Mouse (Mus musculus): ENCODE data around the gene Vmn2r83. TPM values are rescaled to one million over a fixed set of nuclear protein-coding genes. Genes with fewer than 3 reads are reported as not detected.

Vmn2r83 gene
- polyA plus RNA-seq, 1 experiment from 2014 or later, result not detected

DNA sequence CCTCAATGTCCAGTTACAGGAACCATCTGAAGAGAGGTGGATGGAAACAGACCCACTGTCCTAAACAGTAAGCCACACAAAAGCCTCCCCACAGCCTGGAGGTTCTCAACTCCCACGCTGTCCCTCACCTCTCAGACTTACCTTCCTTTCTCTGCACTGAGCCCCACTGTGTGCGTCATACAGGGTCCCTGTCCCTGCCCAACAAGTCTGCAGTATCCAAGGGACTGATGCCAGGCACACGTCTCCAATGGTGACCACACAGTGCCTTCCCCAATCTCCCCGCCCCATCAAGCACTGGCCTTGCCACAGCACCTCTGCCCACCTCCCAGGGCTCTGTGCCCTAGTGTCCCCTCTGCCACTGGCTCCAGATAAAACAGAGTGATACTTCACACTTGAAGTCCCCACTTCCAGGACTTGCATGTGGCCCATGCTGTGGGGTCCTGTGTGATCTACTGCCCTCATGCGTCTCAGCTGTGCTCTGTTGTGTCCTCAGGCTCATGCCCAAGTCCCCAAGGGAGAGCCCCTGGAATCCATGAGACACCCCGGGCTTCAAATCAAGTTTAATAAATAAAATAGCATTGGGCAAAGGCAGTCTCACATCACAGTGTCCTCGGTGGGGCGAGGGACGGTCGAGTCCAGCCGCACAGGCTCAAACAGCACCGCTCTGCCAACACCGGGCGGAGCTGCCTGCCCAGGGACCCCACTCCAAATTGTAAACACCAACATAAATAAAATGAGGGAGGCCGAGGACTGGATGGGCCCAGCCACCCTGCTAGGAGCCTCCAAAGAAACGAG lies 71.4 kb downstream of the Vmn2r83 start:
- Histone ChIP-seq H3K4me1 (no peaks in the 10 kb centered on the region), H3K27ac (no peak overlapping the region), H3K4me3 (no peak overlapping the region), H3K27me3 (no peaks in the 10 kb centered on the region), H3K9ac (no peak overlapping the region), H3K4me2 (no peak overlapping the region), H3K36me3 (peaks cover 59% of the 10 kb centered on the region), H3K9me3 (no peaks in the 10 kb centered on the region)
- WGBS, result 92% methylated on average over 16 of the region's 16 CpGs
- no peak for ATAC-seq (ENCODE audit: borderline replicate concordance, extremely low read depth, low FRiP score, low TSS enrichment)

DNA sequence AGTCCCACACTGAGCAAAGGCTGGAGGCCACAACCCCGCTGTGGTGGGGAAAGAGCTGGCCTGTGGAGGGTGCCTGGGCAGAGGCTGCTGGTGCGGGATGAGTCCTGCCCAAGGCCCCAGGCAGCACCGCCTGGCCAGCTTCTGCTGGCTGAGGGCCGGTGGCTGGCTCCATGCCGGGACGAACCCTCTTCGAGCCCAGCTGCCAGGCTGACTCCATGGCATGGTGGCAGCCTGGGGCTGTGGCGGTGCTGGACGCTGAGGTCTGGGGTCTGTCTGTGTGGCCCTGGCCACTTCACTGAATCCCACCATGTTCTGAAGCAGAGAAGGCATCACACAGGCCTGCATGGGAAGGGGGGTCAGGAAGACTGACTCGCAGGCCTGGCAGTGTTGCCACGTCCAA lies 72.2 kb downstream of the Vmn2r83 start:
- Histone ChIP-seq H3K4me2 (no peak overlapping the region), H3K27me3 (no peaks in the 10 kb centered on the region), H3K27ac (no peak overlapping the region), H3K4me1 (no peaks in the 10 kb centered on the region), H3K9ac (no peak overlapping the region), H3K36me3 (peaks cover 64% of the 10 kb centered on the region), H3K4me3 (no peak overlapping the region), H3K9me3 (no peaks in the 10 kb centered on the region)
- ATAC-seq (ENCODE audit: borderline replicate concordance, extremely low read depth, low FRiP score, low TSS enrichment), result no peak
- WGBS, result 92% methylated on average over 11 of the region's 11 CpGs

DNA sequence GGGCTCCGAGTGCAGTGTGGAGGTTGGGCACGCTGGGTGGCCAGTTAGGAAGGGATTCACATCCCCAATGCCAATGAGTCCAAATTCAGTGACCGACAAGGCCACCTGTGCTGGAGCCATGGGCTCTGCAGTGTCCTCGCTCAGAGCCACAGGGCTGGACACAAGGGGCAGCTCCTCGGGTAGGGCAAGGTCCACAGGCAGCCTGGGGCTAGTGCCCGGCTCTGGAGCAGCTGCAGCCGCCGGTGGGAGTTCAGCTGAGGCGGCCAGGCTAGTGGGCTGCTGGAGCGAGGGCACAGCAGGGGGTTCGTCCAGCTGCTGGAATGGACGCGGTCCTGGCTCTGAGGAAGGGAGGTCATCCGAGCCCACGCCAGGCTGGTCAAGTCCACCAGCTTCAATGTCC lies 73.0 kb downstream of the Vmn2r83 start:
- no peaks in the 10 kb centered on the region for H3K4me1 ChIP-seq
- 89% methylated on average over 15 of the region's 15 CpGs for WGBS
- H3K4me2 ChIP-seq, result no peak overlapping the region
- no peak for ATAC-seq (ENCODE audit: borderline replicate concordance, extremely low read depth, low FRiP score, low TSS enrichment)
- no peaks in the 10 kb centered on the region for H3K9me3 ChIP-seq
- peaks cover 72% of the 10 kb centered on the region for H3K36me3 ChIP-seq
- no peak overlapping the region for H3K27ac ChIP-seq
- no peak overlapping the region for H3K9ac ChIP-seq
- H3K27me3 ChIP-seq, result no peaks in the 10 kb centered on the region
- no peak overlapping the region for H3K4me3 ChIP-seq

GRCm38 (mm10) chr10:79542171-79542570 lies 73.6 kb downstream of the Vmn2r83 start:
- no peak for ATAC-seq (ENCODE audit: borderline replicate concordance, extremely low read depth, low FRiP score, low TSS enrichment)
- no peak overlapping the region for H3K4me2 ChIP-seq
- no peaks in the 10 kb centered on the region for H3K9me3 ChIP-seq
- H3K4me1 ChIP-seq, result no peaks in the 10 kb centered on the region
- H3K27me3 ChIP-seq, result no peaks in the 10 kb centered on the region
- WGBS, result 91% methylated on average over 11 of the region's 11 CpGs
- H3K4me3 ChIP-seq, result no peak overlapping the region
- no peak overlapping the region for H3K9ac ChIP-seq
- peaks cover 78% of the 10 kb centered on the region for H3K36me3 ChIP-seq
- H3K27ac ChIP-seq, result no peak overlapping the region

Small RNA genes lying within 50 kb of the gene (microRNA-seq; reads per million reads assigned to microRNA genes)
- not detected for gene Mir6909

Other genes starting within 250 kb of the Vmn2r83 start
- not detected in 2 replicates for gene Vmn2r81, start 221.0 kb upstream of the Vmn2r83 start, polyA plus RNA-seq (2015; fragmentation: Nextera tagmentation; extraction: Ambion mirVana)
- not detected in 2 replicates for gene Vmn2r82, start 112.2 kb upstream of the Vmn2r83 start, polyA plus RNA-seq (2015; fragmentation: Nextera tagmentation; extraction: Ambion mirVana)
- 33.2 and 34.1 TPM in 2 replicates for gene Plpp2, start 65.1 kb downstream of the Vmn2r83 start, polyA plus RNA-seq (2015; fragmentation: Nextera tagmentation; extraction: Ambion mirVana)
- 45.9 and 47.9 TPM in 2 replicates for gene Mier2, start 86.5 kb downstream of the Vmn2r83 start, polyA plus RNA-seq (2015; fragmentation: Nextera tagmentation; extraction: Ambion mirVana)
- not detected in 2 replicates for gene Theg, start 118.6 kb downstream of the Vmn2r83 start, polyA plus RNA-seq (2015; fragmentation: Nextera tagmentation; extraction: Ambion mirVana)
- gene C2cd4c, start 145.3 kb downstream of the Vmn2r83 start, polyA plus RNA-seq (2015; fragmentation: Nextera tagmentation; extraction: Ambion mirVana), result not detected in 2 replicates
- 6.2 and 6.7 TPM in 2 replicates for gene Shc2, start 169.2 kb downstream of the Vmn2r83 start, polyA plus RNA-seq (2015; fragmentation: Nextera tagmentation; extraction: Ambion mirVana)
- gene Odf3l2, start 177.0 kb downstream of the Vmn2r83 start, polyA plus RNA-seq (2015; fragmentation: Nextera tagmentation; extraction: Ambion mirVana), result not detected in 2 replicates
- gene Madcam1, start 195.8 kb downstream of the Vmn2r83 start, polyA plus RNA-seq (2015; fragmentation: Nextera tagmentation; extraction: Ambion mirVana), result 0.89 and 1.3 TPM in 2 replicates
- gene Tpgs1, start 200.6 kb downstream of the Vmn2r83 start, polyA plus RNA-seq (2015; fragmentation: Nextera tagmentation; extraction: Ambion mirVana), result 61.7 and 65.9 TPM in 2 replicates
- 79.5 and 82.0 TPM in 2 replicates for gene Cdc34, start 213.5 kb downstream of the Vmn2r83 start, polyA plus RNA-seq (2015; fragmentation: Nextera tagmentation; extraction: Ambion mirVana)
- gene Gzmm, start 220.3 kb downstream of the Vmn2r83 start, polyA plus RNA-seq (2015; fragmentation: Nextera tagmentation; extraction: Ambion mirVana), result 0.86 and 0.89 TPM in 2 replicates
- 1,102 and 1,152 TPM in 2 replicates for gene Bsg, start 235.8 kb downstream of the Vmn2r83 start, polyA plus RNA-seq (2015; fragmentation: Nextera tagmentation; extraction: Ambion mirVana)
- 0.05 and 0.10 TPM in 2 replicates for gene Hcn2, start 247.9 kb downstream of the Vmn2r83 start, polyA plus RNA-seq (2015; fragmentation: Nextera tagmentation; extraction: Ambion mirVana)

Measured in lung, embryonic 15.5 days (tissue).